Mouse (Mus musculus) small intestine, adult 2 months (tissue): ENCODE data around the gene Nmi. TPM values are rescaled to one million over a fixed set of nuclear protein-coding genes. Genes with fewer than 3 reads are reported as not detected.

Experiments used
- H3K27ac ChIP-seq: fragments of 200-500 bp; 2 replicates; pipeline ENCODE4 v1.5.1; 2012; ENCODE audit warnings: low read depth, low read length, control low read depth, inconsistent platforms; ENCODE audit not compliant: insufficient read depth
- H3K27me3 ChIP-seq: fragments of 200-500 bp; 2 replicates; pipeline ENCODE4 v1.6.1; 2012; ENCODE audit warnings: mild to moderate bottlenecking, moderate library complexity, low read length, inconsistent platforms; ENCODE audit not compliant: control insufficient read depth, insufficient read depth
- H3K36me3 ChIP-seq: fragments of 200-500 bp; 2 replicates; pipeline ENCODE4 v1.6.1; 2012; ENCODE audit warnings: mild to moderate bottlenecking, low read length, control low read depth, inconsistent platforms; ENCODE audit not compliant: control insufficient read depth, insufficient read depth
- H3K4me1 ChIP-seq: fragments of 200-500 bp; 2 replicates; pipeline ENCODE4 v1.6.1; 2012; ENCODE audit warnings: low read length, inconsistent platforms, mixed read lengths; ENCODE audit not compliant: control insufficient read depth, insufficient read depth, insufficient read length
- H3K4me3 ChIP-seq: fragments of 200-500 bp; 2 replicates; pipeline ENCODE4 v1.5.1; 2012; ENCODE audit warnings: low read depth, mild to moderate bottlenecking, control low read depth, inconsistent platforms, low read length, moderate library complexity
- CTCF ChIP-seq: fragments of 200-500 bp; IDR thresholded peaks from 2 replicates; pipeline ENCODE4 v1.5.1; 2012; ENCODE audit warnings: low read depth, mild to moderate bottlenecking, control low read depth, inconsistent platforms, low read length, moderate library complexity, mixed read lengths; ENCODE audit not compliant: insufficient replicate concordance, insufficient read length; ENCODE audit errors: extremely low read depth
- POLR2A ChIP-seq: fragments of 200-500 bp; IDR thresholded peaks from 2 replicates; pipeline ENCODE4 v1.6.1; 2012; ENCODE audit warnings: low read depth, mild to moderate bottlenecking, control low read depth, inconsistent platforms, low read length, moderate library complexity
- WGBS: fragments of 180-500 bp; shearing (Covaris S2); methylation state at CpG from one replicate; pipeline ENCODE4 v1.1.7; 2018; 5-methylcytosine and 5-hydroxymethylcytosine counted together
- polyA plus RNA-seq: library from polyadenylated mRNA; depleted of rRNA; stranded (reverse); fragments of >200 nt; gene quantifications from 2 replicates; pipeline ENCODE4 v1.2.3, GENCODE M21; 2012

The Nmi gene
- polyA plus RNA-seq, 1 experiment = 6.1 TPM

GRCm38 (mm10) chr2:51945812-51946211 lies 27.5 kb downstream of the Nmi start:
- no peaks in the 10 kb centered on the region for H3K27me3 ChIP-seq
- peaks cover 16% of the 10 kb centered on the region for H3K36me3 ChIP-seq
- H3K4me3 ChIP-seq = no peak overlapping the region
- H3K27ac ChIP-seq = no peak overlapping the region
- TF ChIP-seq POLR2A (no peak), CTCF (no peak)
- no peaks in the 10 kb centered on the region for H3K4me1 ChIP-seq
- WGBS = 59% methylated on average over 2 of the region's 2 CpGs

GRCm38 (mm10) chr2:51941832-51942231 lies 31.5 kb downstream of the Nmi start:
- Histone ChIP-seq H3K4me3 (no peak overlapping the region), H3K4me1 (no peaks in the 10 kb centered on the region), H3K27ac (no peak overlapping the region), H3K27me3 (no peaks in the 10 kb centered on the region), H3K36me3 (no peaks in the 10 kb centered on the region)
- WGBS = 90% methylated on average over 7 of the region's 7 CpGs
- no peak for TF ChIP-seq CTCF
- no peak for TF ChIP-seq POLR2A

- no peaks in the 10 kb centered on the region for H3K27me3 ChIP-seq
- no peak overlapping the region for H3K27ac ChIP-seq
- no peak overlapping the region for H3K4me3 ChIP-seq
- H3K4me1 ChIP-seq = no peaks in the 10 kb centered on the region
- TF ChIP-seq CTCF (no peak), POLR2A (no peak)
- H3K36me3 ChIP-seq = no peaks in the 10 kb centered on the region
- WGBS = 26% methylated on average over 3 of the region's 3 CpGs
Observed at GRCm38 (mm10) chr2:51938750-51939149, 34.5 kb downstream of the Nmi start.

- Histone ChIP-seq H3K4me1 (no peaks in the 10 kb centered on the region), H3K27ac (no peak overlapping the region), H3K36me3 (no peaks in the 10 kb centered on the region), H3K4me3 (no peak overlapping the region), H3K27me3 (no peaks in the 10 kb centered on the region)
- WGBS = 65% methylated on average over 6 of the region's 6 CpGs
- TF ChIP-seq POLR2A = no peak
- no peak for TF ChIP-seq CTCF
Observed at GRCm38 (mm10) chr2:51937004-51937403, 36.3 kb downstream of the Nmi start.

GRCm38 (mm10) chr2:51936585-51936984 lies 36.7 kb downstream of the Nmi start:
- no peaks in the 10 kb centered on the region for H3K4me1 ChIP-seq
- H3K27ac ChIP-seq = no peak overlapping the region
- H3K27me3 ChIP-seq = no peaks in the 10 kb centered on the region

GRCm38 (mm10) chr2:51935921-51936320 lies 37.4 kb downstream of the Nmi start:
- H3K4me3 ChIP-seq = no peak overlapping the region
- H3K36me3 ChIP-seq = no peaks in the 10 kb centered on the region
- no peaks in the 10 kb centered on the region for H3K27me3 ChIP-seq
- no peak overlapping the region for H3K27ac ChIP-seq
- TF ChIP-seq CTCF (no peak), POLR2A (no peak)
- WGBS = 89% methylated on average over 7 of the region's 7 CpGs
- H3K4me1 ChIP-seq = no peaks in the 10 kb centered on the region

More at GRCm38 (mm10) chr2:51936585-51936984, 36.7 kb downstream of the Nmi start:
- no peaks in the 10 kb centered on the region for H3K36me3 ChIP-seq
- no peak overlapping the region for H3K4me3 ChIP-seq
- no peak for TF ChIP-seq CTCF
- TF ChIP-seq POLR2A = no peak
- 67% methylated on average over 3 of the region's 3 CpGs for WGBS

- no peaks in the 10 kb centered on the region for H3K4me1 ChIP-seq
- H3K4me3 ChIP-seq = peak within 1 kb of the TSS; percentile 76
- no peaks in the 10 kb centered on the region for H3K36me3 ChIP-seq
- WGBS = under 1% methylated on average over 48 of the region's 48 CpGs
- 0 out of 2 replicates have a peak, but pooled peaks have one; percentile 21 for TF ChIP-seq CTCF
- TF ChIP-seq POLR2A = peak; percentile 39; the same call in 1 of the 2 replicates
- peak within 1 kb of the TSS; percentile 48 for H3K27ac ChIP-seq
- H3K27me3 ChIP-seq = no peaks in the 10 kb centered on the region
Observed at GRCm38 (mm10) chr2:51934574-51935334, 38.5 kb downstream of the Nmi start, which contains the start of gene Rbm43. Rbm43 (minus strand) TSS chr2:51935163.
